Comparison of ENCODE assay signal across 27 mouse cellular contexts in the genomic region with DNA sequence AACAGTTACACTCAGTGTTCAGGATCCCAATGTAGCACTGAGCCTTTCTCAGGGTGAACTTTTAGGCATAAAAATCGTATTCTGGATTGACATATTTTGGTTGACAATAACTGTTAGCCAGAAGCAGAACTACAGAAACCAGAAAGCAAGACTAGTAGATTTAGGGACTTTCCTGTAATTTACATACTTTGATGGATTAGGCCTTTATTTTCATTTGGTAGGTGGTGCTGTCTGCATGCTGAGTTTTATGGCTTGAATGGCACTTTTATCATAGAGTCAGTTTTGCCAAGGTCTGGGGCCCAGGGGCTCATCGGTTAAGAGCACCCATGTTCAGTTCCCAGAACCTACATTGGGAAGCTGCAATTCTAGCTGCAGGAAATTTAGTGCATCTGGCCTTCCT. TPM values are rescaled to one million over a fixed set of nuclear protein-coding genes. Genes with fewer than 3 reads are reported as not detected.
"Had no signal": no experiment of that assay in that cellular context is flagged by ENCODE, and none has a peak within 500 bp of the region (broad histone marks: within the 10 kb centered on the region; RNA-seq: fewer than 3 reads in every experiment).

No protein-coding gene starts in this region.

- ATAC-seq: hindbrain, embryonic 16.5 days; intestine, embryonic 16.5 days had no signal

- DNase-seq: gastrocnemius, postnatal 14 days; gastrocnemius, postnatal 36 days; heart, adult 11 months; heart, adult 2 months; heart, postnatal 14 days; heart, postnatal 36 days; kidney, adult 11 months; kidney, adult 2 months; kidney, postnatal 14 days; kidney, postnatal 36 days; liver had no signal

- H3K4me1 ChIP-seq: heart, embryonic 13.5 days; heart, embryonic 15.5 days had no signal

- H3K9ac ChIP-seq: heart, embryonic 13.5 days; heart, embryonic 15.5 days; hindbrain, embryonic 12.5 days; hindbrain, embryonic 14.5 days; limb, embryonic 12.5 days had no signal

- H3K27me3 ChIP-seq: heart, embryonic 13.5 days; heart, embryonic 15.5 days; hindbrain, embryonic 12.5 days; limb, embryonic 12.5 days had no signal

- H3K36me3 ChIP-seq: heart, embryonic 13.5 days; heart, embryonic 15.5 days; hindbrain, embryonic 12.5 days; limb, embryonic 10.5 days; limb, embryonic 12.5 days had no signal

- H3K9me3 ChIP-seq: heart, embryonic 13.5 days; heart, embryonic 15.5 days; hindbrain, embryonic 12.5 days; limb, embryonic 10.5 days; limb, embryonic 12.5 days had no signal

- H3K4me2 ChIP-seq: heart, embryonic 11.5 days; heart, embryonic 13.5 days; heart, embryonic 15.5 days; hindbrain, embryonic 12.5 days; hindbrain, embryonic 14.5 days; limb, embryonic 12.5 days; liver, embryonic 11.5 days had no signal

- H3K4me3 ChIP-seq: heart, adult 2 months; heart, embryonic 13.5 days; heart, embryonic 15.5 days; hindbrain, embryonic 12.5 days; layer of hippocampus, adult 2 months; left cerebral cortex, adult 2 months; limb, embryonic 10.5 days; limb, embryonic 12.5 days had no signal

- H3K27ac ChIP-seq: heart, adult 2 months; heart, embryonic 13.5 days; heart, embryonic 15.5 days; hindbrain, embryonic 12.5 days; hindbrain, embryonic 14.5 days; kidney, postnatal 0 days; layer of hippocampus, adult 2 months; left cerebral cortex, adult 2 months; limb, embryonic 10.5 days; limb, embryonic 12.5 days had no signal

RNA-seq across cellular contexts. Expression of gene Rhbdl2, which starts 7.4 kb away (rescaled TPM):
- total RNA-seq: gastrocnemius, adult 18-20 months; gastrocnemius, adult 8-10 months; gastrocnemius, postnatal 36 days; heart, adult 2 months; heart, postnatal 36 days; hematopoietic stem cell, adult 5-6 weeks had no signal
- polyA plus RNA-seq: liver, embryonic 11.5 days had no signal
